Mouse (Mus musculus): ENCODE results near the gene Alg12. TPM values are rescaled to one million over a fixed set of nuclear protein-coding genes. Genes with fewer than 3 reads are reported as not detected.

Alg12 gene
- polyA plus RNA-seq, 1 experiment from 2014 or later, result 8.3 TPM

GRCm38 (mm10) chr15:88853106-88853505 lies 34.0 kb upstream of the Alg12 start:
- WGBS, result 88% methylated on average over 9 of the region's 9 CpGs
- no peak overlapping the region for H3K27ac ChIP-seq (replicated peaks)

GRCm38 (mm10) chr15:88851507-88852149 lies 32.5 kb upstream of the Alg12 start:
- Histone ChIP-seq H3K27ac (replicated peaks) (no peak overlapping the region), H3K9me3 (replicated peaks) (no peaks in the 10 kb centered on the region), H3K36me3 (no peaks in the 10 kb centered on the region), H3K27me3 (replicated peaks) (no peaks in the 10 kb centered on the region), H3K4me3 (replicated peaks) (no peak overlapping the region), H3K9ac (replicated peaks) (no peak overlapping the region), H3K4me1 (peaks cover 17% of the 10 kb centered on the region; the same call in 1 of the 2 replicates), H3K4me2 (no peak overlapping the region)
- ATAC-seq (ENCODE audit: low FRiP score), result no peak
- 74% methylated on average over 10 of the region's 10 CpGs for WGBS

More at GRCm38 (mm10) chr15:88853106-88853505, 34.0 kb upstream of the Alg12 start:
- Histone ChIP-seq H3K9me3 (replicated peaks) (no peaks in the 10 kb centered on the region), H3K27me3 (replicated peaks) (no peaks in the 10 kb centered on the region), H3K36me3 (no peaks in the 10 kb centered on the region), H3K4me3 (replicated peaks) (no peak overlapping the region), H3K9ac (replicated peaks) (no peak overlapping the region), H3K4me1 (peaks cover 17% of the 10 kb centered on the region; the same call in 1 of the 2 replicates), H3K4me2 (no peak overlapping the region)
- ATAC-seq (ENCODE audit: low FRiP score), result no peak

GRCm38 (mm10) chr15:88851076-88851475 lies 32.0 kb upstream of the Alg12 start:
- no peaks in the 10 kb centered on the region for H3K27me3 ChIP-seq (replicated peaks)
- 56% methylated on average over 3 of the region's 3 CpGs for WGBS
- H3K9me3 ChIP-seq (replicated peaks), result no peaks in the 10 kb centered on the region
- no peak for ATAC-seq (ENCODE audit: low FRiP score)
- no peak overlapping the region for H3K4me3 ChIP-seq (replicated peaks)
- H3K4me2 ChIP-seq, result no peak overlapping the region
- no peaks in the 10 kb centered on the region for H3K36me3 ChIP-seq
- no peak overlapping the region for H3K27ac ChIP-seq (replicated peaks)
- no peak overlapping the region for H3K9ac ChIP-seq (replicated peaks)
- peaks cover 17% of the 10 kb centered on the region; the same call in 1 of the 2 replicates for H3K4me1 ChIP-seq

- Histone ChIP-seq H3K27ac (replicated peaks) (no peak overlapping the region), H3K9ac (replicated peaks) (no peak overlapping the region), H3K36me3 (no peaks in the 10 kb centered on the region), H3K27me3 (replicated peaks) (no peaks in the 10 kb centered on the region), H3K4me2 (no peak overlapping the region; the same call in 1 of the 2 replicates), H3K4me1 (peaks cover 17% of the 10 kb centered on the region; the same call in 1 of the 2 replicates), H3K9me3 (replicated peaks) (no peaks in the 10 kb centered on the region), H3K4me3 (replicated peaks) (no peak overlapping the region)
- WGBS, result 63% methylated on average over 10 of the region's 10 CpGs
- ATAC-seq (ENCODE audit: low FRiP score), result no peak; the same call in 1 of the 2 replicates
Measured at GRCm38 (mm10) chr15:88850146-88850826, 31.2 kb upstream of the Alg12 start.

- Histone ChIP-seq H3K4me3 (replicated peaks) (no peak overlapping the region), H3K9ac (replicated peaks) (no peak overlapping the region), H3K27me3 (replicated peaks) (no peaks in the 10 kb centered on the region), H3K4me2 (no peak overlapping the region), H3K27ac (replicated peaks) (no peak overlapping the region), H3K9me3 (replicated peaks) (no peaks in the 10 kb centered on the region), H3K4me1 (peaks cover 14% of the 10 kb centered on the region; the same call in 1 of the 2 replicates), H3K36me3 (no peaks in the 10 kb centered on the region)
- WGBS, result 100% methylated on average over 2 of the region's 2 CpGs
- no peak for ATAC-seq (ENCODE audit: low FRiP score)
Measured at GRCm38 (mm10) chr15:88849621-88850020, 30.5 kb upstream of the Alg12 start.

GRCm38 (mm10) chr15:88848661-88849060 lies 29.5 kb upstream of the Alg12 start:
- no peak overlapping the region for H3K4me3 ChIP-seq (replicated peaks)
- no peak overlapping the region for H3K9ac ChIP-seq (replicated peaks)
- H3K4me2 ChIP-seq, result no peak overlapping the region
- H3K27me3 ChIP-seq (replicated peaks), result no peaks in the 10 kb centered on the region
- no peaks in the 10 kb centered on the region for H3K36me3 ChIP-seq
- no peak overlapping the region for H3K27ac ChIP-seq (replicated peaks)
- no peaks in the 10 kb centered on the region for H3K9me3 ChIP-seq (replicated peaks)
- ATAC-seq (ENCODE audit: low FRiP score), result no peak
- 92% methylated on average over 1 of the region's 1 CpGs for WGBS
- H3K4me1 ChIP-seq, result peaks cover 14% of the 10 kb centered on the region; the same call in 1 of the 2 replicates

- peaks cover 5% of the 10 kb centered on the region; the same call in 1 of the 2 replicates for H3K4me1 ChIP-seq
- no peaks in the 10 kb centered on the region for H3K9me3 ChIP-seq (replicated peaks)
- H3K27ac ChIP-seq (replicated peaks), result no peak overlapping the region
- H3K9ac ChIP-seq (replicated peaks), result no peak overlapping the region
- no peak for ATAC-seq (ENCODE audit: low FRiP score)
- WGBS, result 93% methylated on average over 7 of the region's 7 CpGs
- no peaks in the 10 kb centered on the region for H3K27me3 ChIP-seq (replicated peaks)
- H3K4me2 ChIP-seq, result no peak overlapping the region
- no peaks in the 10 kb centered on the region for H3K36me3 ChIP-seq
- no peak overlapping the region for H3K4me3 ChIP-seq (replicated peaks)
Measured at GRCm38 (mm10) chr15:88844966-88845365, 25.8 kb upstream of the Alg12 start.

GRCm38 (mm10) chr15:88843486-88844097 lies 24.5 kb upstream of the Alg12 start:
- no peak for ATAC-seq (ENCODE audit: low FRiP score)
- Histone ChIP-seq H3K36me3 (no peaks in the 10 kb centered on the region), H3K4me3 (replicated peaks) (no peak overlapping the region), H3K9ac (replicated peaks) (no peak overlapping the region), H3K27me3 (replicated peaks) (no peaks in the 10 kb centered on the region), H3K9me3 (replicated peaks) (no peaks in the 10 kb centered on the region), H3K4me1 (peaks cover 14% of the 10 kb centered on the region), H3K4me2 (no peak overlapping the region), H3K27ac (replicated peaks) (no peak overlapping the region)
- 52% methylated on average over 8 of the region's 8 CpGs for WGBS

- H3K27ac ChIP-seq (replicated peaks), result no peak overlapping the region
- ATAC-seq (ENCODE audit: low FRiP score), result no peak
- 78% methylated on average over 3 of the region's 3 CpGs for WGBS
Measured at GRCm38 (mm10) chr15:88842300-88842673, 23.2 kb upstream of the Alg12 start.

GRCm38 (mm10) chr15:88841580-88842299 lies 22.6 kb upstream of the Alg12 start:
- no peak for ATAC-seq (ENCODE audit: low FRiP score)
- H3K27ac ChIP-seq (replicated peaks), result no peak overlapping the region
- H3K27me3 ChIP-seq (replicated peaks), result no peaks in the 10 kb centered on the region
- H3K36me3 ChIP-seq, result no peaks in the 10 kb centered on the region
- H3K9ac ChIP-seq (replicated peaks), result no peak overlapping the region
- WGBS, result 88% methylated on average over 3 of the region's 3 CpGs
- H3K4me3 ChIP-seq (replicated peaks), result no peak overlapping the region
- no peaks in the 10 kb centered on the region for H3K9me3 ChIP-seq (replicated peaks)
- H3K4me2 ChIP-seq, result no peak overlapping the region
- peaks cover 27% of the 10 kb centered on the region for H3K4me1 ChIP-seq

More at GRCm38 (mm10) chr15:88842300-88842673, 23.2 kb upstream of the Alg12 start:
- Histone ChIP-seq H3K9me3 (replicated peaks) (no peaks in the 10 kb centered on the region), H3K27me3 (replicated peaks) (no peaks in the 10 kb centered on the region), H3K4me3 (replicated peaks) (no peak overlapping the region), H3K4me1 (peaks cover 23% of the 10 kb centered on the region), H3K9ac (replicated peaks) (no peak overlapping the region), H3K36me3 (no peaks in the 10 kb centered on the region), H3K4me2 (no peak overlapping the region)

- Histone ChIP-seq H3K9me3 (replicated peaks) (no peaks in the 10 kb centered on the region), H3K4me3 (replicated peaks) (no peak overlapping the region), H3K4me2 (no peak overlapping the region), H3K36me3 (no peaks in the 10 kb centered on the region), H3K27ac (replicated peaks) (no peak overlapping the region), H3K27me3 (replicated peaks) (no peaks in the 10 kb centered on the region), H3K9ac (replicated peaks) (no peak overlapping the region), H3K4me1 (peaks cover 31% of the 10 kb centered on the region)
- whole genome bisulfite sequencing, result 81% methylated on average over 2 of the region's 2 CpGs
- no peak for ATAC-seq (ENCODE audit: low FRiP score)
Measured at GRCm38 (mm10) chr15:88841160-88841559, 22.0 kb upstream of the Alg12 start.
